Mouse (Mus musculus) layer of hippocampus, postnatal 14 days (tissue): ENCODE results near the gene Supt16. TPM values are rescaled to one million over a fixed set of nuclear protein-coding genes. Genes with fewer than 3 reads are reported as not detected.

Experiments
- DNase-seq, 2 experiments: peaks; one replicate each; pipeline ENCODE4 v3.0.0; 2021 to 2022; ENCODE audit warnings: low spot score in 2 of 2, mixed read lengths in 1 of 2
- total RNA-seq, 2 experiments: library from RNA; stranded (reverse); gene quantifications; 2 replicates each; pipeline ENCODE4 v1.2.3; 2021

Gene Supt16
- total RNA-seq, 2 experiments from 2014 or later = 48.3 TPM

DNA sequence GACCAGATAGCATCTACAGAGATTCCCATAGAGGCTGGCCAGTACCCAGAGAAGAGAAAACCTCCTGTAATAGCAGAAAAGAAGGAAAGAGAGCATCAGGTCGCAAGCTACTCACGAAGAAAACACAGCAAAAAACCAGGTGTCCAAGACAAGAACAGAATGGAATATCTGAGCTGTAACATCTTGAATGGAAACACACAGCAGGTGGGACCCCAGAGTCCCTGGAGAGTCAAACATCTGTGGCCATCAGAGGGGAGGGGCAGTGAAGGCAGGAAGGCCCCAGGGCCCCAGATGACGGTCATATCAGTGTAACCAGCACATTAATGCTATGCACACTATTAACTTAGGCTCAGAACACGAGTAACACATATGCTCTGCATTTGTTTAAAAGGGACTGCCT is 47.3 kb downstream of the Supt16 start:
- no peak for DNase-seq

DNA sequence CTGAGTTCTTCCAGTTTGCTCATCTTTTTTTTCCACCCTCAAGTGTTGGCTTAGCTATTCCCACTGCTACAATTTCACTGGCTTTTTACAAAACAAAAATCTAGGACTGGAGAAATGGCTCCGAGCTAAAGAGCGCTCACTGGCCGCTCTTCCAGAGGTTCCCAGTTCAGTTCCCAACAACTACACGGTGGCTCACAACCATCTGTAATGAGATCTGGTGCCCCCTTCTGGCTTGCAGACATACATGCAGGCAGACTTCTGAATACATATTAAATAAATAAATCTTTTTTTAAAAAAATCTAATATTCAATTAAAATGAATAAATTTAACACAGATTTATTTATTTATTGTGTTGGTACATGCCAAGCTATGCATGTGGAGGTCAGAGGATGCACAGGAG is 50.7 kb downstream of the Supt16 start:
- no peak for DNase-seq

DNA sequence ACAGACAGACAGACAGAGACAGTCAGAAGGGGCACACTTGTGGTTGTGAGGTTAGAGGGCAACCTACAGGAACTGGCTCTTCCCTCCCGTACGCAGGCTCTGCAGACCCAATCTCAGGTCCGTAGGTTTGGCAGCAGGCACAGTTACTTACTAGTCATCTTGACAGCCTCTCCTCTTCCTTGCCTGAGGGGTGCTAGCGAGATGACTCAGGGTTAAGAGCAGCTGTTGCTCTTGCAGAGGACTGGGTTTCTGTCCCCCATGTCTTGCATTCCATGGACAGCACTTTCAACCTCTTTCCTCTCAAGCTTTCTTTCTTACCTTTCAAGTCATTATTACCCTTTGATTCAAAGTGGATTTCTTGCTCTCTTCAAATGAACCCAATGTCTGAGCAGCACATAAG is 53.1 kb downstream of the Supt16 start:
- no peak for DNase-seq

DNA sequence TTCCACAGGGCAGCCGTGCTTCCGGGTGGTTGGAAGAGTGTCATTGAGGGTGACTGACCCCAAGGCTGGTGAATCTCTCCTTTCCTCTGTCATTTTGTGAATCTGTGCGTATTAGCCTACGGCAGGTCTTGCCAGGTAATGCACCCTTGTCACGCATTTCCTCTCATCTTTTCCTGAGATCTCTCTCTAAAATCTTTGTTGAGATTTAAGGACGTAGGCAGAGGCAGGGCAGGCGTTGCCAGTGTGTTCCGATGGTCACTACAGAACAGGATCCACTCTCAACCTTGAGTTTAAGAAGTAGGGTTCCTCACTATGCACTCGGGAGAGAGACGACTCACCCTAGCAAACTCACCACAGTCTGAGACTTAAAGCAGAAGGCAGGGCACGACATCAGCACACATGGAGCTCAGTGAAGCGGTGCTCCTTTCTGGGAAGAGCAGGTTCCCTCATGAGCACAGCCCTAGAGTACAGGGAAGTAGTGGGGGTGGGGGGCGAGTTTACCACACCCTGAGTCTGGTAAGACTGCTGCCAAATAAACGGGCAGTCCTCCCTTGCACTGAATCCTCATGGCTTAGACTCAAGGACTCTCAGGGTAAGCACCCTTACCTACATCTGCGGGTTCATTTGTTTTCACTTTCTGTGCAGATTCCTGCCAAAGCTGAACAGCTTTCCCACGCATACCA is 55.6 kb downstream of the Supt16 start:
- DNase-seq = no peak

DNA sequence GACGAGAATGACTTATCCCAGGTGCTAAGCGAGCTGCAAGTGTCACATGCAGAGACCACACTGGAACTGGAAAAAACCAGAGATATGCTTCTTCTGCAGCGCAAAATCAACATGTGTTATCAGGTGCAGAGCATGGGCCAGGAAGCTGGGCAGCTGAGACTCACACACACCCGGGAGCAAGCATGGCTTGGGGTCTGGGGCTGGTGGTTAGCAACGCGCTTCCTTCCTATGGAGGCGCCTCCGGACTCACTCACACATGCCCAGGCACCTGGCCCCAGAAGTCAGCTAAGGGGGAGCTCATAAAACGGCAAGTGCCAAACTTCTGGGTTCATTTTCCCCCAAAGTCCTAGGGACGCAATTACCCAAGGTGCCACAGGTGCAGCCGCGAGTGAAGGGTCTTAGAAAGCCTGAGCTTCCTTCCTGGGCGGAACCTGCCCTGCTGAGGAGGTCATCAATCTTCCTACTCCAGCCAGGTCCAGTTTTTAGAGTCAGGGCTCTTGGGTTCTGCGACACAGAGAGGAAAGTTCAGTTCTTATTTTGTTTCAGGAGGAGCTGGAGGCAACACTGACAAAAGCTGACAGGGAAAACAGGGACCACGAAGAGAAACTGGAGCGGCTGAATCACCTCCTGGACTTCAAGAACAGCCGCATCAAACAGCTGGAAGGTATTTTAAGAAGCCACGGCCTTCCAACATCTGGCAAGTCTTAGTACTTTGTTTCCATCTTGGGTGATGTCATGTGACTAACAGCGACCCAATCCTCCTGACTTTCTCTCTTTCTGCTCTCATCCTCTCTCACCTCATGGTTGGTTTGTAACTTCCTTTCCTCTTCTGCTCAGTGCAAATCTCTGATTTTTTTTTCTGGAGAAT is 56.4 kb downstream of the Supt16 start:
- DNase-seq = no peak

DNA sequence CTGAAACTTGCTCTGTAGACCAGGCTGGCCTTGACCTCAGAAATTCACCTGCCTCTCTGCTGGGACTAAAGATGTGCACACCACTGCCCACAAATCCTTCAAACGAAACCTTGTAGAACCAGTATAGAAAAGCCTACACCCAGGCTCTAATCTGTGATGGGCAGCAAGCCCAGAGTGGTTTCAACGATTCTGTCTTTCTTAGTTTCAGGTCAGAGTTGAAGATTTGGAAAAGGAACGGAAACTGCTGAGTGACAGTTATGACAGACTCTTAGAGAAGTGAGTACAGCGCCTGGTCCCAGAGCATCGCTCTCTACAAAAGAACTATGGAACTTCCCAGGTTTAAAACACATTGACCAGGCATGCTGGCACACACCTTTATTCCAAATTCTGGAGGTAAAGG is 63.6 kb downstream of the Supt16 start:
- no peak for DNase-seq

DNA sequence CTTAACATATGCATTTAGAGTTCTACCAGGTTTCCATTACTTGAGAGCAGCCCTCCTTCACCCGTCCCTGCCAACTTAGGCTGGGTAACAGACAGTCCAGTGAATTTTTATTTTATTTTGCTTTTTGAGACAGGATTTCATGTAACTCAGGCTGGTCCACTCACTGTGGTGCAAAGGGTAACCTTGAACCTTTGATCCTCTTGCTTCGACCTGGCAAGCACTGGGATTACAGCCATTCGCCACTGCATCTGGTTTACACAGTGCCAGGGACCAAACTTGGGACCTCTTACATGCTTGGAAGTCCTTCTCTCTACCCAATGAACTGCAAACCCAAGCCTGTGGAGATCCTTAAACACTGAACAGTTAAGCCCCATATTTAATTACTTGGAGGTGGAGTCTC is 72.6 kb downstream of the Supt16 start:
- DNase-seq = no peak

DNA sequence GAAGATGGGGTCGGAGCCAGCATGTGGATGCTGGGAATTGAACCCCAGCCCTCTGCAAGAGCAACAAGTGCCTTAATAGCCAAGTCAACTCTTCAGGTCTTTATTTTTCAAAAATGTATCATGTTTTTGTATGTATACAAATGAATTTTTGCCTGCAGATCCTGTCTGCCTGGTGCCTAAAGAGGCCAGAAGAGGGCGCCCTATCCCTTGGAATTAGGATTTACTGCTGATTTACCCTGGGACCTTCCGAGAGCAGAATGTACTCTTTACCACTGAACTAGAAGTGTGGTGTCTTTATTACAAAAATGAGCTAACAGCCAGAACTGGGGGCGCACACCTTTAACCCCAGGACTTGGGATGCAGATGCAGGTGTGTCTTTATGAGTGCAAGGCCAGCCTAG is 73.3 kb downstream of the Supt16 start:
- DNase-seq = peak; percentile 57 to 71

DNA sequence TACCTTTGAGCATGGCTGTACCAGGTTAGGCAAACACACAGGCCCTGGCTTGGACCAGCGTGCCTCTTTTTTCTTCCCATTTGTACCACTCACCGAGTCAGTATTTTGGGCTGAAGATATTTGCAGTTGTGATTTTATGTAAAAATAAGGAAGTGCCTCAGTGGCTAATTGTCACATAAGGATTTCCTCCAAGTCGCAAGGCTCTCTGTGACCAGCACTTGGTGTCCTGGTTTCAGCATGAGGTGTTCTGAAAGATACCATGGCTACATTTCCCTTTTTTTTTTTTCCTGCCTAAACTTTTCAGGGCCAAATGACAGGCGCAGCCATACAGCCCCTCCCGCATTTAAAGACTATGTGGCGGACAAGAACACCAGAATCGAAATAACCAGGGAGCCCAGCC is 77.0 kb downstream of the Supt16 start:
- no peak for DNase-seq

DNA sequence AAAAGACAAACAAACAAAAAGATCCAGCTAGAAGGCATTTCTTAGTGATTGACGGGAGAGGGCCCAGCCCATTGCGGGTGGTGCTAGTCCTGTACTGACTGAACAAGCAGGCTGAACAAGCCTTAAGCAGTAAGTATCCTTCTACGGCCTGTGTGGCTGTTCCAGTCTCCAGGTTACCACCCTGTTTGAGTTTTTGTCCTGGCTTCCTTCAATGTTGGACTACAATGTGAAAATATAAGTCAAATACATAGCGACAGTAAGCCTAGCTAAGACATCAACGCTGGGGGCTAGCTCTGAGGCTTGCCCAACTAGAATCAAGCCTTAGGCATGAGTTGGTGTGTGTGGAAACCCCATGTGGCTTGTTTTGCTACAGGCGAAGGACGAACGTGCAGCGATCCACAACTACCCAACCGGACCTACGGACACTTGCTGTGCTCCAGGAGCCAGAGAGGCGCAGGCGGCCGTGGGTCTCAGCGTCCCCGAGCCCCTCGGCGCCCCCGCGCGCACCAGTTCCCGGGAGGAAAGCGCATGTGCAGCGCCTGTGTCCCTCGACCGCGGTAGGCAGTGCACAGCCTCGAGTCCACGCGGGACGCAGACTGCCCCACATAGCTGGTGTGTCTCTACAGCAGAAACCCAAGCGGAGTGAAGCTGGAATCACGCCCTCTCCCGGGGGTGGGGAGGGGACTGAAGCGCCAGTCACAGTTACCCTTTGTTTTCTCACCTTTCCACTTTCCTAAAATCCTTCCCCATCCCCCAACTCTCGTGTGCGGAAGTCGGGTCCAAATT is 78.2 kb downstream of the Supt16 start:
- DNase-seq = peak; percentile 36 to 39

DNA sequence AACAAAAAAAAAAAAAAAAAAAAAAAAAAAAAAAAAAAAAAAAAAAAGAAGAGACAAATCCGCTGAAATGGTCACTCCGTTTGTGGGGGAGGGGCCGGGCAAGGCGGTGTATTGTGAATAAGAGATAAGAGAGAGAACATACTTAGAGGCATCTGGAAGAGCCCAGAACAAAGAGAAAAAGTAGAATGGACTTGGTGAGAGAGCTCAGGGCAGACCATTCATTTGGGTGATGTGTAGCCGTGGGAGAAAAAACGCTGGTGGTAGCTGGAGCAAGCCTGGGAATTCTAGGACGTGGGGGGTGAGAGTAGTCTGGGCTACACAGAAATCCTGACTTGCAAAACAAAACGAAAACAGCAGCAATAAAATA is 78.8 kb downstream of the Supt16 start:
- no peak for DNase-seq

DNA sequence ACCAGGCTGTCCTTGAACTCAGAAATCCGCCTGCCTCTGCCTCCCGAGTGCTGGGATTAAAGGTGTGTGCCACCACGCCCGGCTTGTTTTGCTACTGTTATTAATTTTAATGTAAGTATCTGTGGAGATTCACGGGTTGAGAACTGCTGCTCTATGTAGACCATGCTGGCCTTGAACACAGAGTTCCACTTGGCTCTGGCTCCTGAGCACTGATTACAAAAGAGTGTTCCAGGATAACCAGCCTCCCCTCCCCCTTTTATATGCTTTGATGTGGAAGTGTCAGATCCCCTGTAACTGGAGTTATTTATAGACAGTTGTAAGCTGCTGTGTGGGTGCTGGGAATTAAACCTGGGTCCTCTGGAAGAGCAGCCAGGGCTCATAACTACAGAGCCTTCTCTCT is 80.0 kb downstream of the Supt16 start:
- no peak for DNase-seq

DNA sequence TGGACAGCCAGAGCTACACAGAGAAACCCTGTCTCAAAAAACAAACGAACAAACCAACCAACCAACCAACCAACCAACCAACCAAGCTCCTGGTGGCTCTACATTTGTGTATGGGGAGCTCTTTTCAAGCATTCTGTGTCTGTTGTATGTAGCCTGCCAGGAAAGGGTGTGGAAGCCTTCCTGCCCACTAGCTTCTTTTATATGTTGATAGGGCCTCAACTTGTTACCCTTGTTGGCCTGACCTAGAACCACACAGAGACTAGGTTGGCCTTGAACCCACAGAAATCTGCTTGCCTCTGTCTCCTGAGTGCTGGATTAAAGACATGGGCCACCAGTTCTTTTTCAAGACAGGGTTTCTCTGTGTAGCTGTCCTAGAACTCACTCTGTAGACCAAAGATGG is 83.1 kb downstream of the Supt16 start:
- DNase-seq = no peak

Other genes starting within 250 kb of the Supt16 start
- 10 to 100 TPM; 44.2 to 47.4 TPM for gene Arhgef40, start 212.7 kb downstream of the Supt16 start, total RNA-seq
- gene Tmem253, start 181.8 kb downstream of the Supt16 start, total RNA-seq = under 1 TPM; 0.39 to 0.95 TPM
- 10 to 100 TPM; 37.6 to 41.2 TPM for gene Zfp219, start 176.7 kb downstream of the Supt16 start, total RNA-seq
- not detected for gene Olfr221, start 155.0 kb downstream of the Supt16 start, total RNA-seq
- gene Hnrnpc, start 93.4 kb downstream of the Supt16 start, total RNA-seq = 100 to 1,000 TPM; 213 to 245 TPM
- 1 to 10 TPM; 2.4 TPM for gene Rpgrip1, start 86.7 kb downstream of the Supt16 start, total RNA-seq
- gene Chd8, start 60.4 kb upstream of the Supt16 start, total RNA-seq = 100 to 1,000 TPM; 110 to 124 TPM
- 10 to 100 TPM; 56.1 to 63.3 TPM for gene Tox4, start 81.7 kb upstream of the Supt16 start, total RNA-seq
- 10 to 100 TPM; 34.6 to 38.0 TPM for gene Rab2b, start 82.1 kb upstream of the Supt16 start, total RNA-seq
- gene Mettl3, start 107.7 kb upstream of the Supt16 start, total RNA-seq = 10 to 100 TPM; 33.4 to 36.4 TPM
- 10 to 100 TPM; 40.8 to 43.0 TPM for gene Sall2, start 131.3 kb upstream of the Supt16 start, total RNA-seq
- not detected for gene Olfr1513, start 159.0 kb upstream of the Supt16 start, total RNA-seq
- not detected for gene Olfr1512, start 181.8 kb upstream of the Supt16 start, total RNA-seq
- not detected for gene Olfr1511, start 200.0 kb upstream of the Supt16 start, total RNA-seq
- gene Olfr1510, start 217.0 kb upstream of the Supt16 start, total RNA-seq = not detected
- not detected for gene Olfr1509, start 245.6 kb upstream of the Supt16 start, total RNA-seq